Mouse (Mus musculus): ENCODE measurements at regions not wholly inside any gene's neighbourhood (a gene's known extent, or its start where the extent isn't known, plus 50 kb on each side); places are given as distances from the start of the nearest gene placed in this dataset.

DNA sequence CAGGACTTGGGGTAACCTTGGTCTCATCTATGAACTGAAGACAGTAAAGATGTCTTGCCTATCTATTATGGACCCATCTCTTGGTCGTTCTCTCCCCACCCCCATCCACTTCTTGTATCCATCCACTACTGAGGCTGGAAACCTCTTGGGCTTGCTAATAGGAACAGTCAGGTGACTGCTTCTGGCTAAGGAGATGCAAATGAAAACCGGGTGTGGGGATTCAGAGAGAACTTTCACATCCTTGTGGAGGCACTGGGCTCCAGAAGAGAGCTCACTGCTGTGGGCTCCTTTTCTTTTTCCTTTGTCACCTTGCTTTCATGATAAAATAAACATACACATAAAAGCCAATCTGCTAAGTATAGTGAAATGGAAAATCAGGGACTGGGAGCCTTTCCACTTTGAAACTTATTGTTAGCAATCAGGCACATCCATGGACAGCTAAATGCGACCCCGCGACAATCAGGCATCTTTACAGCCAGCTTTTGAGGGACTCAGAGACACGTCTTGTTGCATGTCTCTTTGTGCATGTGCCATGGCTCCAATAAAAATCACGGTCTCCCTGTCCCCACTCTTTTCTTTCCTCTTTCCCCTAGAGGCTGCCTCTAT lies 115.0 kb upstream of the Plxnc1 start:
- 85% methylated on average over 7 of the region's 7 CpGs for WGBS
- Histone ChIP-seq H3K27me3 (ENCODE audit: control insufficient read depth, insufficient read depth, low read length) (no peaks in the 10 kb centered on the region), H3K4me1 (replicated peaks; ENCODE audit: control insufficient read depth, insufficient read depth, low read length) (no peaks in the 10 kb centered on the region), H3K36me3 (ENCODE audit: control insufficient read depth, insufficient read depth, low read length) (no peaks in the 10 kb centered on the region), H3K27ac (ENCODE audit: control insufficient read depth, insufficient read depth, low read length) (no peak overlapping the region), H3K4me3 (ENCODE audit: control insufficient read depth, insufficient read depth, low read length) (no peak overlapping the region)
- DNase-seq, result no peak
- TF ChIP-seq POLR2A (IDR thresholded peaks at IDR 0.05; ENCODE audit: control insufficient read depth, extremely low read depth, insufficient read depth, low read length, poor library complexity), result no peak
- no peak for TF ChIP-seq CTCF (IDR thresholded peaks at IDR 0.05; ENCODE audit: borderline replicate concordance, control insufficient read depth, extremely low read depth, insufficient read depth, low read length, poor library complexity)

DNA sequence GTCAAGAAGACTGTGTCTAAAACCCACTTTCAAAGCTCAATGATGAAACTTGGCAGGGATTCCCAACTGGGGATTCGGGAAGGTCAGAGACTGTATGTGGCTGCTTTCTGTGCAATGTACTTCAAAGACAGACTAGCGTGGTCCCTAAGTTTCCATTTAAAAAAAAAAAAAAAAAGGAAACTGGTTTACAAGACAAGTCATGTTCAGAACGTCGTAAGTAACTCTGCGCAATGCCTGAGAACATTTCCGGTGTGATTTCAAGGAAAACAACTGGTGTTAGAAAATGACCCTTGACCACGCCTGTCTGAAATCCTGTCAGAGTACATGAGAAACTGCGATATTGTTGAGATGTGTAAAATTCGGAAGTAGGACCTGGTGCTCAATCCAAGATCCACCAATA lies 114.4 kb upstream of the Plxnc1 start:
- TF ChIP-seq CTCF (IDR thresholded peaks at IDR 0.05; ENCODE audit: borderline replicate concordance, control insufficient read depth, extremely low read depth, insufficient read depth, low read length, poor library complexity) (no peak), POLR2A (IDR thresholded peaks at IDR 0.05; ENCODE audit: control insufficient read depth, extremely low read depth, insufficient read depth, low read length, poor library complexity) (no peak)
- Histone ChIP-seq H3K27me3 (ENCODE audit: control insufficient read depth, insufficient read depth, low read length) (no peaks in the 10 kb centered on the region), H3K4me3 (ENCODE audit: control insufficient read depth, insufficient read depth, low read length) (no peak overlapping the region), H3K36me3 (ENCODE audit: control insufficient read depth, insufficient read depth, low read length) (no peaks in the 10 kb centered on the region), H3K4me1 (replicated peaks; ENCODE audit: control insufficient read depth, insufficient read depth, low read length) (no peaks in the 10 kb centered on the region), H3K27ac (ENCODE audit: control insufficient read depth, insufficient read depth, low read length) (no peak overlapping the region)
- no peak for DNase-seq
- 94% methylated on average over 9 of the region's 9 CpGs for WGBS

DNA sequence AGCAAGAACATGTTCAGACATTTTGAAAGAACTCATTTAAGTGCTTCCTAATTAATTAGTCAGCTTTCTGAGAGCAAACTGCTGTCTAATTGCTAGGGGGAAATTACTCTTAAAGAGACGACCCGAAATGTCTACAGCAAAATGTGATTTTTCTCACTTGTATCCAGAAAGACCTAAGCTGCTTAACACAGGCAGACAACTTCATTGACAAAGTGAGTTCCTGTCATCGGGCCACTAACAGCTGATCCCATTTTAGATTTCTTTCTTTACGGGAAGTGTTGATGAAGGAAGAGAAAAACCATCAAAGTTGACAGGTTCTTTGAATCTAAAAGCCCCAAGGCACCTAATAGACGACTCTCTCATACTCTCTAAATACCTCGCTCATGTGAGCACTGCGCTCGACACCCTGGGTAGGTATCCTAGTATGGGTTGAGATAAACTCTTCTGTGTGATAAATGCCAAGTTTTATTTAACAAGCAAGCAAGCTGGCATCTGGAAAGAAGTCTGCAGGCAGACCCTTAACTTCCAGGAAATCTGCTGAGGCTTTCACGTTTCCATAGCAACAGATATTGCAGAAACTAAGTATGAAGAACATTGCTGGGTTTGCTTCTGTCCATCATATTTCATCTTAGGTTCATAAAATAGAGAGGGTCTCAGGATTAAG lies 112.5 kb upstream of the Plxnc1 start:
- 56% methylated on average over 9 of the region's 9 CpGs for WGBS
- Histone ChIP-seq H3K4me3 (ENCODE audit: control insufficient read depth, insufficient read depth, low read length) (no peak overlapping the region), H3K36me3 (ENCODE audit: control insufficient read depth, insufficient read depth, low read length) (no peaks in the 10 kb centered on the region), H3K27me3 (ENCODE audit: control insufficient read depth, insufficient read depth, low read length) (no peaks in the 10 kb centered on the region), H3K4me1 (replicated peaks; ENCODE audit: control insufficient read depth, insufficient read depth, low read length) (no peaks in the 10 kb centered on the region), H3K27ac (ENCODE audit: control insufficient read depth, insufficient read depth, low read length) (no peak overlapping the region)
- TF ChIP-seq POLR2A (IDR thresholded peaks at IDR 0.05; ENCODE audit: control insufficient read depth, extremely low read depth, insufficient read depth, low read length, poor library complexity) (no peak), CTCF (IDR thresholded peaks at IDR 0.05; ENCODE audit: borderline replicate concordance, control insufficient read depth, extremely low read depth, insufficient read depth, low read length, poor library complexity) (no peak)
- DNase-seq, result no peak

DNA sequence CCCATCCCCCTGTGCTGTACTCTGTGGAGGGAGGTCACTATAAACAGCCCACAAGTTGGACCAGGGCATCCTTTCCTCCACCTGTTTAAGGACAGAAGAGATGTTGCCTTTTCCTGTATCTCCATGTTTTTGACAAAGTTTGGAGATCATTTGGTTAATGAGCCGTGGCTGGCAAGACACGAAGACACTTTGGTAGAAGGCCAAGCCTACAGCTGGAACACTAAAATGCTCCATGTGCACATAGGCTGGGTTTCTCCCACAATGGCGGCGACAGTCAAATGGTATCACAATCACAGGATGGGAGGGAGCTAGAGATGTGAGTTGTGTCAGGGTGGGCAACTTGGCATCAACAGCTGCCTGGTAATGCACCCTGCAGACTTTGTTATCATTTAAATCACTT lies 111.9 kb upstream of the Plxnc1 start:
- WGBS, result 95% methylated on average over 4 of the region's 4 CpGs
- Histone ChIP-seq H3K4me3 (ENCODE audit: control insufficient read depth, insufficient read depth, low read length) (no peak overlapping the region), H3K27me3 (ENCODE audit: control insufficient read depth, insufficient read depth, low read length) (no peaks in the 10 kb centered on the region), H3K4me1 (replicated peaks; ENCODE audit: control insufficient read depth, insufficient read depth, low read length) (no peaks in the 10 kb centered on the region), H3K36me3 (ENCODE audit: control insufficient read depth, insufficient read depth, low read length) (no peaks in the 10 kb centered on the region), H3K27ac (ENCODE audit: control insufficient read depth, insufficient read depth, low read length) (no peak overlapping the region)
- no peak for TF ChIP-seq POLR2A (IDR thresholded peaks at IDR 0.05; ENCODE audit: control insufficient read depth, extremely low read depth, insufficient read depth, low read length, poor library complexity)
- no peak for DNase-seq

DNA sequence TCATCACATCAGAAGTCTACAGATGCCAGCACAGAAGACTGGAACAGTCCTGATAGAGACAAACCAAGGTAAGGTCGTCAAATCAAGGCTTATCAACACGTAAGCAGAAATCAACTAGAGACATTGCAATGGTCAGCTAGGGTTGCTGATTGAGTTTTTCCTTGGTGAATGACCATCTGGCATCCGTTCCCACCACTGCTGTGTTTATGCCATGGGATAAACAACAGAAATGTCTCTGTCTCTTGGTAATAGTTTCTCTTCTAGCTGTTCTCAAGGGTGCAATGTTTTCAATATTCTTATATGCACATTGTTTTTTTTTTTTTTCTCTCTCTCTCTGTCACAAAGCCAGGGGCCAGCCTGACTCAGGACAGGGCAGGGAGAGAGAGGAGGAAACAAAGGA lies 110.2 kb upstream of the Plxnc1 start:
- Histone ChIP-seq H3K27ac (ENCODE audit: control insufficient read depth, insufficient read depth, low read length) (no peak overlapping the region), H3K36me3 (ENCODE audit: control insufficient read depth, insufficient read depth, low read length) (no peaks in the 10 kb centered on the region), H3K4me1 (replicated peaks; ENCODE audit: control insufficient read depth, insufficient read depth, low read length) (no peaks in the 10 kb centered on the region), H3K4me3 (ENCODE audit: control insufficient read depth, insufficient read depth, low read length) (no peak overlapping the region), H3K27me3 (ENCODE audit: control insufficient read depth, insufficient read depth, low read length) (no peaks in the 10 kb centered on the region)
- 91% methylated on average over 3 of the region's 3 CpGs for WGBS
- TF ChIP-seq POLR2A (IDR thresholded peaks at IDR 0.05; ENCODE audit: control insufficient read depth, extremely low read depth, insufficient read depth, low read length, poor library complexity) (no peak), CTCF (IDR thresholded peaks at IDR 0.05; ENCODE audit: borderline replicate concordance, control insufficient read depth, extremely low read depth, insufficient read depth, low read length, poor library complexity) (no peak)
- DNase-seq, result no peak

DNA sequence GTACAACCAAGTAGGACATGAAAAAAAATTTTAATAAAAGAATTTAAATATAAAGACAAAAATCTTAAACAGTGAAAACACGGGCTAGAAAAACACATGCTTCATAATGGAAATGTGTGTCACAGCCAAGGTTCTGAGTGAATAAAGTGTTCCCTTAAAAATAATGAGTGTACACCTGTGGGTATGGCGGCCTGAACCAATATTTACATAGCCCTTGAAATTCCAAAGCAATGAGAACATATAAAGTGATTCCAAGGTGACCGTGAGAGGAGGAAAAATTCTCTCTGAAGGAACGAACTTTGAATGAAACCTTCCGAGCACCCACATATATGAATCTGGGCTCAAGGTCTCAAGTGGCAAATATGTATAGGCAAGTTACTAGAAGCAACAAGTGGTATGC lies 104.2 kb upstream of the Plxnc1 start:
- 95% methylated on average over 5 of the region's 5 CpGs for WGBS

DNA sequence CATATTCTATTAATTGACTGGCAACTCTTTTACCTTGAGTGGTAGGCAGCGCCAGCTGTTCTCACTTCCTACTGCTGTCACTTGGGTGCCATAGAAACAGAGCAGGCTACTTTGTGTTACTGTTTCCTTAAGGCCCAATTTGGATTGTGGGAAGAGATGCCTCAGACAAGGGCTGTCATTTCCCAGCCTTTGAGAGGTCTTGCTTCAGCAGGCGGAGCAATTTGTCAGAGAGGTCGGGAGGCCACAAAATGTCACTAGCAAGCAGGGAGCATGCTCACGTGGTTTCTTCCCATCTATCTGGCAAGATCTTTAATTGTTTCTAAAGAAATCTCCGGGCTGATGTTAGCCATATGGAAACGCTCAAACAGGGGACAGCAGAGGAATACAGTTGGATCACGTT lies 99.3 kb upstream of the Plxnc1 start:
- Histone ChIP-seq H3K27me3 (ENCODE audit: control insufficient read depth, insufficient read depth, low read length) (no peaks in the 10 kb centered on the region), H3K27ac (ENCODE audit: control insufficient read depth, insufficient read depth, low read length) (no peak overlapping the region), H3K4me1 (replicated peaks; ENCODE audit: control insufficient read depth, insufficient read depth, low read length) (no peaks in the 10 kb centered on the region), H3K36me3 (ENCODE audit: control insufficient read depth, insufficient read depth, low read length) (no peaks in the 10 kb centered on the region), H3K4me3 (ENCODE audit: control insufficient read depth, insufficient read depth, low read length) (no peak overlapping the region)
- no peak for DNase-seq
- 82% methylated on average over 7 of the region's 7 CpGs for WGBS
- TF ChIP-seq CTCF (IDR thresholded peaks at IDR 0.05; ENCODE audit: borderline replicate concordance, control insufficient read depth, extremely low read depth, insufficient read depth, low read length, poor library complexity), result no peak
- TF ChIP-seq POLR2A (IDR thresholded peaks at IDR 0.05; ENCODE audit: control insufficient read depth, extremely low read depth, insufficient read depth, low read length, poor library complexity), result no peak

More for the DNA sequence above, 104.2 kb upstream of the Plxnc1 start:
- DNase-seq, result no peak
- Histone ChIP-seq H3K36me3 (ENCODE audit: control insufficient read depth, insufficient read depth, low read length) (no peaks in the 10 kb centered on the region), H3K27ac (ENCODE audit: control insufficient read depth, insufficient read depth, low read length) (no peak overlapping the region), H3K4me3 (ENCODE audit: control insufficient read depth, insufficient read depth, low read length) (no peak overlapping the region), H3K27me3 (ENCODE audit: control insufficient read depth, insufficient read depth, low read length) (no peaks in the 10 kb centered on the region), H3K4me1 (replicated peaks; ENCODE audit: control insufficient read depth, insufficient read depth, low read length) (no peaks in the 10 kb centered on the region)
- TF ChIP-seq POLR2A (IDR thresholded peaks at IDR 0.05; ENCODE audit: control insufficient read depth, extremely low read depth, insufficient read depth, low read length, poor library complexity), result no peak
- no peak for TF ChIP-seq CTCF (IDR thresholded peaks at IDR 0.05; ENCODE audit: borderline replicate concordance, control insufficient read depth, extremely low read depth, insufficient read depth, low read length, poor library complexity)

Data from thymus, adult 2 months (tissue).